Mouse (Mus musculus) midbrain, embryonic 12.5 days (tissue): Measurements from ENCODE around the gene Klk1. TPM values are rescaled to one million over a fixed set of nuclear protein-coding genes. Genes with fewer than 3 reads are reported as not detected.

ENCODE experiments used
- ATAC-seq: fragments of 200-750 bp; cut with Nextera tagmentation; 2 replicates; pipeline ENCODE4 v1.8.0; 2017; ENCODE audit warnings: low read depth, moderate TSS enrichment, moderate library complexity; ENCODE audit not compliant: low FRiP score
- H3K27ac ChIP-seq: fragments of 300-500 bp; sonication (generic); replicated peaks from 2 replicates; pipeline ENCODE4 v1.5.1; 2016; ENCODE audit warnings: mild to moderate bottlenecking
- H3K27me3 ChIP-seq: fragments of 300-500 bp; sonication (generic); 2 replicates; pipeline ENCODE4 v1.6.1; 2016; ENCODE audit warnings: mild to moderate bottlenecking
- H3K36me3 ChIP-seq: fragments of 300-500 bp; sonication (generic); 2 replicates; pipeline ENCODE4 v1.6.1; 2016
- H3K4me1 ChIP-seq: fragments of 300-500 bp; sonication (generic); 2 replicates; pipeline ENCODE4 v1.6.1; 2016
- H3K4me2 ChIP-seq: fragments of 300-500 bp; sonication (generic); replicated peaks from 2 replicates; pipeline ENCODE4 v1.6.1; 2016; ENCODE audit warnings: mild to moderate bottlenecking, moderate library complexity
- H3K4me3 ChIP-seq: fragments of 300-500 bp; sonication (generic); 2 replicates; pipeline ENCODE4 v1.5.1; 2016; ENCODE audit warnings: mild to moderate bottlenecking
- H3K9ac ChIP-seq: fragments of 300-500 bp; sonication (generic); replicated peaks from 2 replicates; pipeline ENCODE4 v1.6.1; 2016; ENCODE audit warnings: mild to moderate bottlenecking, moderate library complexity
- H3K9me3 ChIP-seq: fragments of 300-500 bp; sonication (generic); 2 replicates; pipeline ENCODE4 v1.6.1; 2016; ENCODE audit warnings: mild to moderate bottlenecking
- WGBS: fragments of 180-500 bp; shearing (Covaris S2); methylation state at CpG from one replicate; pipeline ENCODE4 v1.1.7; 2016; 5-methylcytosine and 5-hydroxymethylcytosine counted together
- polyA plus RNA-seq: library from polyadenylated mRNA; unstranded; fragments of >200 nt; fragmentation: Nextera tagmentation; extraction: Ambion mirVana; gene quantifications from 2 replicates; pipeline ENCODE4 v1.2.1, GENCODE M21; 2016

Gene Klk1
- polyA plus RNA-seq, 1 experiment from 2014 or later, result not detected

GRCm38 (mm10) chr7:44277250-44277622 is 52.1 kb downstream of the Klk1 start:
- no peak overlapping the region for H3K4me2 ChIP-seq
- H3K4me3 ChIP-seq, result no peak overlapping the region
- no peaks in the 10 kb centered on the region for H3K36me3 ChIP-seq
- WGBS, result 52% methylated on average over 2 of the region's 2 CpGs
- peaks cover 21% of the 10 kb centered on the region for H3K27me3 ChIP-seq
- no peaks in the 10 kb centered on the region for H3K9me3 ChIP-seq
- no peaks in the 10 kb centered on the region for H3K4me1 ChIP-seq
- no peak for ATAC-seq
- H3K9ac ChIP-seq, result no peak overlapping the region
- no peak overlapping the region for H3K27ac ChIP-seq

Other genes with a start within 250 kb of the Klk1 start
- not detected in 2 replicates for gene Klk1b9, start 249.3 kb upstream of the Klk1 start, polyA plus RNA-seq
- not detected in 2 replicates for gene Klk1b11, start 229.5 kb upstream of the Klk1 start, polyA plus RNA-seq
- gene Klk1b26, start 213.2 kb upstream of the Klk1 start, polyA plus RNA-seq, result not detected in 2 replicates
- gene Klk1b27, start 173.1 kb upstream of the Klk1 start, polyA plus RNA-seq, result not detected in 2 replicates
- gene Klk1b21, start 123.0 kb upstream of the Klk1 start, polyA plus RNA-seq, result not detected in 2 replicates
- gene Klk1b22, start 112.7 kb upstream of the Klk1 start, polyA plus RNA-seq, result not detected in 2 replicates
- not detected in 2 replicates for gene Klk1b16, start 88.6 kb upstream of the Klk1 start, polyA plus RNA-seq
- gene Klk1b24, start 37.1 kb upstream of the Klk1 start, polyA plus RNA-seq, result not detected in 2 replicates
- gene Klk1b3, start 27.2 kb upstream of the Klk1 start, polyA plus RNA-seq, result not detected in 2 replicates
- gene Klk1b4, start 17.9 kb upstream of the Klk1 start, polyA plus RNA-seq, result not detected in 2 replicates
- gene Klk1b5, start 9.4 kb upstream of the Klk1 start, polyA plus RNA-seq, result not detected in 2 replicates
- not detected in 2 replicates for gene Gm36864, start 10.8 kb downstream of the Klk1 start, polyA plus RNA-seq
- gene 1700028J19Rik, start 21.3 kb downstream of the Klk1 start, polyA plus RNA-seq, result 1.1 and 1.6 TPM in 2 replicates
- 174 and 194 TPM in 2 replicates for gene 2410002F23Rik, start 21.4 kb downstream of the Klk1 start, polyA plus RNA-seq
- 0.18 TPM in 2 replicates for gene Acp4, start 32.0 kb downstream of the Klk1 start, polyA plus RNA-seq
- gene Gm15517, start 36.1 kb downstream of the Klk1 start, polyA plus RNA-seq, result not detected in 2 replicates
- gene Clec11a, start 81.5 kb downstream of the Klk1 start, polyA plus RNA-seq, result 2.5 and 2.6 TPM in 2 replicates
- 8.5 and 11.4 TPM in 2 replicates for gene Shank1, start 84.9 kb downstream of the Klk1 start, polyA plus RNA-seq
- gene Syt3, start 158.7 kb downstream of the Klk1 start, polyA plus RNA-seq, result 5.4 and 6.4 TPM in 2 replicates
- gene 1700008O03Rik, start 160.5 kb downstream of the Klk1 start, polyA plus RNA-seq, result 0.74 and 1.3 TPM in 2 replicates
- gene Lrrc4b, start 203.7 kb downstream of the Klk1 start, polyA plus RNA-seq, result 12.0 and 13.5 TPM in 2 replicates
- 3.4 and 5.1 TPM in 2 replicates for gene Aspdh, start 240.0 kb downstream of the Klk1 start, polyA plus RNA-seq
- 56.2 and 58.1 TPM in 2 replicates for gene Josd2, start 242.6 kb downstream of the Klk1 start, polyA plus RNA-seq